Mouse (Mus musculus): Measurements from ENCODE around the gene Tmbim6. TPM values are rescaled to one million over a fixed set of nuclear protein-coding genes. Genes with fewer than 3 reads are reported as not detected.

The Tmbim6 gene
- polyA plus RNA-seq, 1 experiment, result 399 TPM

DNA sequence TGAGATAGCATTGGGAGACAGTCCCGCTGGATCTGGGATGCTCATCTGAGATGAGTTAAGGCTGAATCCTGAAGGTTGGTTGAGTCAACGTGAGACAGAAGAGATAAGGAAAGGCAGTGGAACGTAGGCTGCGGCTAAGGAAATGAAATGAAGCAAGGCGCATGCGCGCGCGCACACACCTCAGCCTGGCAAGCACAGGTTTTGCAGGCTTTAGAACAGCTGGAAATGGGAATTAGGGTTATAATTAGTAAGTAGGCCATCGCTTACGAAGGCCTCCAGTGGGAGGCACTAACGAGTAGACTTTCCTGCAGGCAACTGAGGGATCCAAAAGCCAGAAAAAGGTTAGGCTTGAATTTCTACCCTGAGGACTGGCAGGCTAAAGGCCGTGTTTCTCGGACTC lies 19.1 kb downstream of the Tmbim6 start:
- no peaks in the 10 kb centered on the region; the same call in 1 of the 2 replicates for H3K4me1 ChIP-seq (ENCODE audit: control insufficient read depth, insufficient read depth, low read length)
- 0 out of 2 replicates have a peak, but pooled peaks have one; percentile 7 for TF ChIP-seq POLR2A (IDR thresholded peaks at IDR 0.05; ENCODE audit: extremely low read depth, insufficient read depth, low read length)
- no peak for TF ChIP-seq CTCF (IDR thresholded peaks at IDR 0.05; ENCODE audit: extremely low read depth, insufficient read depth, low read length)
- 0 out of 2 replicates have a peak overlapping the region, but pooled peaks have one; percentile 13 for H3K27ac ChIP-seq (ENCODE audit: insufficient read depth, low read length)
- no peak overlapping the region for H3K4me3 ChIP-seq (ENCODE audit: insufficient read depth, low read length)

DNA sequence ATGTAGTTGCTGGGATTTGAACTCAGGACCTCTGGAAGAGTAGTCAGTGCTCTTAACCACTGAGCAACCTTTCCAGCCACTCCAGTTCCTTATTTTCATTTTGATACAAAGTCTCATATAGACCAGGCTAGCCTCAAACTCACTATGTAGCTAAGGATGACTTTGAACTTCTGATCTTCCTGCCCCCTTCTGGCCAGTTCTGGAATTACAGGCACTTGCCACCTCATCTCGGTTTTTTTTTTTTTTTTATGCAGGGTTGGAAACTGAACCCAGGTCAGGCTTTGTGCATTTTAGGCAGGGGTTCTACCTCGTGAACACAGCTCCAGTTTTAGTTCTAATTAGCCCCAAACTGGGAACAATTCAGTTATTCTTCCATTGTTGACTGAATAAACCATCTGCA lies 23.1 kb downstream of the Tmbim6 start:
- no peak for TF ChIP-seq POLR2A (IDR thresholded peaks at IDR 0.05; ENCODE audit: extremely low read depth, insufficient read depth, low read length)
- TF ChIP-seq CTCF (IDR thresholded peaks at IDR 0.05; ENCODE audit: extremely low read depth, insufficient read depth, low read length), result peak; percentile 34; the same call in 1 of the 2 replicates
- Histone ChIP-seq H3K27ac (ENCODE audit: insufficient read depth, low read length) (no peak overlapping the region), H3K4me1 (ENCODE audit: control insufficient read depth, insufficient read depth, low read length) (no peaks in the 10 kb centered on the region; the same call in 1 of the 2 replicates), H3K4me3 (ENCODE audit: insufficient read depth, low read length) (no peak overlapping the region)

DNA sequence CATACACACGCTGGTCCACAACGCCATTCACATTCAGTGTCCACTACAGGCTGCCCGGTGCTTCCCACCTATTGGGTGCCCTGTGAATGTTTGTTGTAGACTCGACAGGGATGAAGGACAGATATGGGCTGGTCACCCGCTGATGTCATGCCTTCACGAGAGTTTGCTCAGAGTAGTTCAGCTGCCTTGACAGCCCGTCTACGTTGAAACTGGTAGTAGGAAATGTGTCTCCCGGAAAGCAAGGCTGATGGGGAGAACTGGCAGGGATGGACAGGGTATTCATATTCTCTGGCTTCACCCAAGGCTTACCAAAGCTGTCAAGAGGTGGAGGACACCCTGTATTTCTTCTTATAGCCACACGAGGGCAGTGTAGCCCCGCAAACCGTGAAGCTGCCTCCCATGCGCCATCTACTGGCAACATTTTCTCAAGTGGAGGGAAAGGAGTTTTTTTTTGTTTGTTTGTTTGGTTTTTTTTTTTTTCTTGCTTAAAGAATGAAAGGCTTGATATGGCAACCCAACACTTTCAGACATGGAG lies 23.7 kb downstream of the Tmbim6 start:
- Histone ChIP-seq H3K4me1 (ENCODE audit: control insufficient read depth, insufficient read depth, low read length) (no peaks in the 10 kb centered on the region; the same call in 1 of the 2 replicates), H3K27ac (ENCODE audit: insufficient read depth, low read length) (no peak overlapping the region), H3K4me3 (ENCODE audit: insufficient read depth, low read length) (no peak overlapping the region)
- TF ChIP-seq POLR2A (IDR thresholded peaks at IDR 0.05; ENCODE audit: extremely low read depth, insufficient read depth, low read length), result no peak
- TF ChIP-seq CTCF (IDR thresholded peaks at IDR 0.05; ENCODE audit: extremely low read depth, insufficient read depth, low read length), result peak; percentile 100

DNA sequence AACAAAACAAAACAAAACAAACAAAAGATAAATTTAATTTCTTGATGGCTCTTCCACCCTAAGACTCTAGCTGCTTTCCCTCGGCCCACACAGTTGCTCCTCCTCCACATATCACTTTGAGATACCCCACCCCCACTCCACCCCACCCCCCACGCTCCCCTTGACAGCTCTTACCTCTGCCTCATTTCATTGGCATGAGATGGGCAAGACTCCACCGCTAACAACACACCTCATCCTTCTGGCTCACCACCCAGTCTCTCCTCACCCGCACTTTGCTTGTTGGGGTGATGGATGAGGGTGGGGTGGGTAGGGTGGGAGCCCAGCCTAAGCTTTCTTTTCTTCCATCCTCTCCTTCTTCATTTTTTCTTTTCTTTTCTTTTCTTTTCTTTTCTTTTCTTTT lies 24.3 kb downstream of the Tmbim6 start:
- Histone ChIP-seq H3K4me1 (ENCODE audit: control insufficient read depth, insufficient read depth, low read length) (no peaks in the 10 kb centered on the region; the same call in 1 of the 2 replicates), H3K27ac (ENCODE audit: insufficient read depth, low read length) (no peak overlapping the region), H3K4me3 (ENCODE audit: insufficient read depth, low read length) (no peak overlapping the region)
- no peak for TF ChIP-seq CTCF (IDR thresholded peaks at IDR 0.05; ENCODE audit: extremely low read depth, insufficient read depth, low read length)
- no peak for TF ChIP-seq POLR2A (IDR thresholded peaks at IDR 0.05; ENCODE audit: extremely low read depth, insufficient read depth, low read length)

DNA sequence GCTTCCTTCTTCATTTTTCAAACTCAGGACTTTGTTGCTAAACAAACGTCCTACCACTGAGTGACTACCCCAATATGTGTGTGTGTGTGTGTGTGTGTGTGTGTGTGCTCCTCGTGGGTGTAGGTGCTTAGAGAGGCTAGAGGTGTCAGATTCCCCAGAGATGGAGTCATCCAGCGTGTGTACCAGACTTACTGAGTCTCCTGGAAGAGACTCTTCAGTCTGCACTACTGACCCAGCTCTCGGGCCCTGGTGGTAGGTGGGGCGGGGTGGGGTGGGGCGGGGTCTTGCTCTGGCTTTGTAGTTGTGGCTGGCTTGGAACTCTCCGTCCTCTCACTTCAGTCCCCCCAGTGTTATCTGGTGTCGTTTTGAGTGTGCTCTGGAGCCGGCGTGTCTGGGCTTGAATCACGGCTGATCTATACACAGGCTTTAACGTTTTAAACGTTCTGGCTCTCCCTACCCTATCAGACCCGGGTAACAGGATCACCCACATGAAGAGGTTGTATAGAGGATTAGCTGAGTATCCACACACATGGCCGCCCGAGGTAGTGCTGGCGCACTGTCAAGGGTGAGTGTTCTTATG lies 25.1 kb downstream of the Tmbim6 start:
- Histone ChIP-seq H3K4me1 (ENCODE audit: control insufficient read depth, insufficient read depth, low read length) (no peaks in the 10 kb centered on the region; the same call in 1 of the 2 replicates), H3K4me3 (ENCODE audit: insufficient read depth, low read length) (no peak overlapping the region), H3K27ac (ENCODE audit: insufficient read depth, low read length) (no peak overlapping the region)
- TF ChIP-seq POLR2A (IDR thresholded peaks at IDR 0.05; ENCODE audit: extremely low read depth, insufficient read depth, low read length) (no peak), CTCF (IDR thresholded peaks at IDR 0.05; ENCODE audit: extremely low read depth, insufficient read depth, low read length) (no peak)

DNA sequence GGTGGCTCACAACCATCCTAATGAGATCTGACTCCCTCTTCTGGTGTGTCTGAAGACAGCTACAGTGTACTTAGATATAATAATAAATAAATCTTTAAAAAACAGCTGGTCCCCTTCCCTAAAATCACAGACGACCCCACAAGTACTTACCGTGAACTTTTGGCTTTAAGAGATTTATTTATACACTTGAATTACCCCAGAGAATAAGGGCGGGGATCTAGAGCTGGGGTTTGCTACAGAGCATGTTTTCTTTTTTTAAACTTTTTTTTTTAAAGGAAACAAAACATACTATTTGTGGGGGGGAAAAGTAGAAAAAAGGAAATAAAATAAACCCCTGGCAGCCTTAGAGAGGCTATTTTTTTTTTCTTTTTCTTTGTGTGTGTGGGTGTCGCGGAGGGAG lies 27.4 kb downstream of the Tmbim6 start:
- Histone ChIP-seq H3K27ac (ENCODE audit: insufficient read depth, low read length) (no peak overlapping the region), H3K4me1 (ENCODE audit: control insufficient read depth, insufficient read depth, low read length) (no peaks in the 10 kb centered on the region; the same call in 1 of the 2 replicates), H3K4me3 (ENCODE audit: insufficient read depth, low read length) (no peak overlapping the region)
- no peak for TF ChIP-seq POLR2A (IDR thresholded peaks at IDR 0.05; ENCODE audit: extremely low read depth, insufficient read depth, low read length)
- TF ChIP-seq CTCF (IDR thresholded peaks at IDR 0.05; ENCODE audit: extremely low read depth, insufficient read depth, low read length), result no peak

DNA sequence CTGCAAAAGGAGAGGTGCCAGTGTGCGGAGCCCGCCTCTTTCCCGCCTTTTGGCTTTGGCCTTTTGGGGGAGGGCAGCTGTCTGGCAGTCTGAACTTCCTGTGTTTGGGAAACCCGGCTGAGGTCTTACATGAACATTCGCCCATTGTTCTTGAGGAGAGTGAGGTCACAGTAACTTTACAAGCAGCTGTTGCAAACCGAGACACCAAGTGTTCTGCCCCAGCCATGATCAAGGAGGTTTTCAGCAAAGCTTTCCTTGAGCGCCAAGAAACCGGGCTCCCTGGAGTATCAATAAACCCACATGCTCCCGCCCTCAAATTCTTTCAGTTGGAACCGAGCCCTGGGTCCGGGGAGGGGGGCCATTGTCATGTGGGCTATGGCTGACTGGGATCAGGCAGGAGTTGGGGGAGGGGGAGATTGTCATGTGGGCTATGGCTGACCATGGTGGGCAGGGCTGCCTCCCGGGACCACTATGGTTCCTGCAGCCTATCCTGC lies 27.9 kb downstream of the Tmbim6 start:
- Histone ChIP-seq H3K4me1 (ENCODE audit: control insufficient read depth, insufficient read depth, low read length) (no peaks in the 10 kb centered on the region; the same call in 1 of the 2 replicates), H3K4me3 (ENCODE audit: insufficient read depth, low read length) (no peak overlapping the region), H3K27ac (ENCODE audit: insufficient read depth, low read length) (no peak overlapping the region)
- TF ChIP-seq CTCF (IDR thresholded peaks at IDR 0.05; ENCODE audit: extremely low read depth, insufficient read depth, low read length) (no peak), POLR2A (IDR thresholded peaks at IDR 0.05; ENCODE audit: extremely low read depth, insufficient read depth, low read length) (no peak)

DNA sequence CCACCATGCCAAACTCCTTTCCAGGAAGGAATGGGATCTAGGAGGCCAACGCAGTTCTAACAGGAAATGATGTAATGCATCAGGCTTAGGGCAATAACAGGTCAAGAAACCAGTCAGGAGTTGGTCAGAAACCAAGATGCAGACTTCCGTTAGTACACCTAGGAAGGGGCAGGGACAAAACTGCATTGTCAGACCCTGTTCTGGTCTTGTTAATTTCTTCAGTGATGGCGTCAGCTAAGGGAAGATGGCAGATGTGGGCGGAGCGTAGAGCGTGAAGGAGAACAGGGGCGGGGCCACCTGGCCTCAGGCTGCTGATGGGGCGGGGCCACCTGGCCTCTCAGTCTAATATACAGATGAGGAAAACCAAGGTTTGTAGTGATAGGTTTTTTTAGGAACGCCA lies 28.5 kb downstream of the Tmbim6 start:
- H3K4me1 ChIP-seq (ENCODE audit: control insufficient read depth, insufficient read depth, low read length), result no peaks in the 10 kb centered on the region; the same call in 1 of the 2 replicates
- no peak for TF ChIP-seq POLR2A (IDR thresholded peaks at IDR 0.05; ENCODE audit: extremely low read depth, insufficient read depth, low read length)
- TF ChIP-seq CTCF (IDR thresholded peaks at IDR 0.05; ENCODE audit: extremely low read depth, insufficient read depth, low read length), result no peak
- H3K27ac ChIP-seq (ENCODE audit: insufficient read depth, low read length), result no peak overlapping the region
- no peak overlapping the region for H3K4me3 ChIP-seq (ENCODE audit: insufficient read depth, low read length)

DNA sequence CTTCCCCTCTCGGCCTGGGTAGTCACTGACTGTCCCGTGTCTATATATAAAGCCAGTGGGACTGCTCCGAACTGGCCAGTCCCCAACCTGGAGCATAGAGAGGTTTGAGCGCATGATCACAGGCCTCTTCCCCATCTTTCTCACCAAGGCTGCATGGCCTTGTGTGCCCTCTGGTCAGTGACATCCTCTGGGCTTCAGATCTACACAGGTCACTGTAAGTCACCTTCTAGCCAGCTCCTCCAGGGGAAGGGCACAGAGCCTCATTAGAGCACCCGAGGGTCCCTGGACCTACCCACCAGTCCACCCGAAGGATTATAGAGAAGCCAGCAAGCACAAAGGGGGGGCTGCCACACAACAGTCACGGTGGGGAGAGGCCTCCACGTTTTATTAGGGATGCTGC lies 29.0 kb downstream of the Tmbim6 start:
- no peaks in the 10 kb centered on the region for H3K4me1 ChIP-seq (ENCODE audit: control insufficient read depth, insufficient read depth, low read length)
- TF ChIP-seq POLR2A (IDR thresholded peaks at IDR 0.05; ENCODE audit: extremely low read depth, insufficient read depth, low read length) (no peak), CTCF (IDR thresholded peaks at IDR 0.05; ENCODE audit: extremely low read depth, insufficient read depth, low read length) (no peak)
- H3K27ac ChIP-seq (ENCODE audit: insufficient read depth, low read length), result no peak overlapping the region
- no peak overlapping the region for H3K4me3 ChIP-seq (ENCODE audit: insufficient read depth, low read length)

DNA sequence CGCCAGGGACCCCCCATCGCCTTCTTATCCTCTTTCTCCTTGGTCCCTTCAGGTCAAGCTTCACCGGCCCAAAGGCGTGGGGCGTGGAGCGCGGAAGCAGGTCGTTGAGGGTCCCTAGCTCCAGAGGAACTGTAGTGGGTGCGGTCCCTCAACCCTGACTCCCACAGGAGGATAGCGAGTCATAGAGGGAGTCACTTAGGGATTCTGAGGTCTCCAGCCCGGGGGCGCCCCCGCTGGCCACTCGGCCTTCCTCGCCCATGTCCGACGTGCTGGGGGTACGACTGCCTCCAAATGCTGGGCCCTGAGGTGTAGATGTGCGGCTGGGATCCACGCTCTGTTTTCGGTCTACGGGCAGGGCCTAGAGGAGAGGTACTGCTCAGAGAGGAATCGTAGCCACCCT lies 29.9 kb downstream of the Tmbim6 start:
- Histone ChIP-seq H3K4me1 (ENCODE audit: control insufficient read depth, insufficient read depth, low read length) (no peaks in the 10 kb centered on the region), H3K27ac (ENCODE audit: insufficient read depth, low read length) (no peak overlapping the region), H3K4me3 (ENCODE audit: insufficient read depth, low read length) (no peak overlapping the region)
- TF ChIP-seq POLR2A (IDR thresholded peaks at IDR 0.05; ENCODE audit: extremely low read depth, insufficient read depth, low read length) (no peak), CTCF (IDR thresholded peaks at IDR 0.05; ENCODE audit: extremely low read depth, insufficient read depth, low read length) (no peak)
